Mouse (Mus musculus) kidney, embryonic 16.5 days (tissue): Measurements from ENCODE around the gene Ugt3a2. TPM values are rescaled to one million over a fixed set of nuclear protein-coding genes. Genes with fewer than 3 reads are reported as not detected.

Experiments
- ATAC-seq: fragments of 200-750 bp; cut with Nextera tagmentation; 2 replicates; pipeline ENCODE4 v1.8.0; 2017; ENCODE audit warnings: moderate TSS enrichment; ENCODE audit not compliant: low FRiP score, low TSS enrichment
- H3K27ac ChIP-seq: fragments of 300-500 bp; sonication (generic); 2 replicates; pipeline ENCODE4 v1.5.1; 2014; ENCODE audit warnings: low read length
- H3K27me3 ChIP-seq: fragments of 300-500 bp; sonication (generic); 2 replicates; pipeline ENCODE4 v1.6.1; 2014; ENCODE audit warnings: low read length, control low read depth, mixed read lengths; ENCODE audit not compliant: insufficient read depth
- H3K36me3 ChIP-seq: fragments of 300-500 bp; sonication (generic); 2 replicates; pipeline ENCODE4 v1.6.1; 2014; ENCODE audit warnings: low read length, control low read depth, mixed read lengths; ENCODE audit not compliant: insufficient read depth
- H3K4me1 ChIP-seq: fragments of 300-500 bp; sonication (generic); 2 replicates; pipeline ENCODE4 v1.6.1; 2014; ENCODE audit warnings: low read length, control low read depth, mixed read lengths; ENCODE audit not compliant: insufficient read depth
- H3K4me2 ChIP-seq: fragments of 300-500 bp; sonication (generic); replicated peaks from 2 replicates; pipeline ENCODE4 v1.6.1; 2014; ENCODE audit warnings: low read depth, low read length
- H3K4me3 ChIP-seq: fragments of 300-500 bp; sonication (generic); 2 replicates; pipeline ENCODE4 v1.5.1; 2014; ENCODE audit warnings: mild to moderate bottlenecking, low read length
- H3K9ac ChIP-seq: fragments of 300-500 bp; sonication (generic); replicated peaks from 2 replicates; pipeline ENCODE4 v1.6.1; 2014; ENCODE audit warnings: low read length
- H3K9me3 ChIP-seq: fragments of 300-500 bp; sonication (generic); 2 replicates; pipeline ENCODE4 v1.6.1; 2016; ENCODE audit warnings: low read length, control low read depth
- WGBS: fragments of 180-500 bp; shearing (Covaris S2); extraction: QIAGEN DNeasy Blood & Tissue Kit; methylation state at CpG from one replicate; pipeline ENCODE4 v1.1.7; 2014; 5-methylcytosine and 5-hydroxymethylcytosine counted together
- polyA plus RNA-seq: library from polyadenylated mRNA; unstranded; fragments of >200 nt; fragmentation: Nextera tagmentation; extraction: Ambion mirVana; gene quantifications from 2 replicates; pipeline ENCODE4 v1.2.1, GENCODE M21; 2015

The Ugt3a2 gene
- polyA plus RNA-seq: 1.1 and 2.9 TPM in 2 replicates

- H3K27ac ChIP-seq: no peak within 1 kb of the TSS
These were observed at the start of gene Ugt3a2 for GRCm38 (mm10) chr15:9335341-9335740. TSS of gene Ugt3a2 (plus strand) at chr15:9335550.

GRCm38 (mm10) chr15:9289660-9290059 lies 45.7 kb upstream of the Ugt3a2 start:
- H3K9ac ChIP-seq: no peak overlapping the region
- ATAC-seq: no peak
- 63% methylated on average over 2 of the region's 2 CpGs for WGBS

More at GRCm38 (mm10) chr15:9335341-9335740, at the start of gene Ugt3a2:
- Histone ChIP-seq H3K27me3 (no peaks in the 10 kb centered on the region), H3K9me3 (no peaks in the 10 kb centered on the region), H3K36me3 (no peaks in the 10 kb centered on the region), H3K4me2 (no peak within 1 kb of the TSS), H3K4me1 (no peaks in the 10 kb centered on the region), H3K4me3 (no peak within 1 kb of the TSS), H3K9ac (no peak within 1 kb of the TSS)
- WGBS: 80% methylated on average over 4 of the region's 4 CpGs
- no peak for ATAC-seq

GRCm38 (mm10) chr15:9305978-9306692 lies 29.2 kb upstream of the Ugt3a2 start:
- Histone ChIP-seq H3K36me3 (no peaks in the 10 kb centered on the region), H3K4me2 (no peak overlapping the region), H3K27ac (no peak overlapping the region), H3K4me1 (no peaks in the 10 kb centered on the region), H3K9ac (no peak overlapping the region), H3K27me3 (no peaks in the 10 kb centered on the region), H3K9me3 (no peaks in the 10 kb centered on the region), H3K4me3 (no peak overlapping the region)
- 81% methylated on average over 8 of the region's 8 CpGs for WGBS
- ATAC-seq: no peak

More at GRCm38 (mm10) chr15:9289660-9290059, 45.7 kb upstream of the Ugt3a2 start:
- Histone ChIP-seq H3K36me3 (no peaks in the 10 kb centered on the region), H3K4me2 (no peak overlapping the region), H3K27me3 (no peaks in the 10 kb centered on the region), H3K4me3 (no peak overlapping the region), H3K27ac (no peak overlapping the region), H3K9me3 (no peaks in the 10 kb centered on the region), H3K4me1 (no peaks in the 10 kb centered on the region)

GRCm38 (mm10) chr15:9334596-9334995 lies 754 bp upstream of the Ugt3a2 start:
- Histone ChIP-seq H3K36me3 (no peaks in the 10 kb centered on the region), H3K27ac (no peak overlapping the region), H3K9me3 (no peaks in the 10 kb centered on the region), H3K4me3 (no peak overlapping the region), H3K27me3 (no peaks in the 10 kb centered on the region), H3K4me2 (no peak overlapping the region), H3K9ac (no peak overlapping the region), H3K4me1 (no peaks in the 10 kb centered on the region)
- WGBS: 66% methylated on average over 2 of the region's 2 CpGs
- ATAC-seq: no peak

- no peak overlapping the region for H3K9ac ChIP-seq
- H3K4me2 ChIP-seq: no peak overlapping the region
- H3K27me3 ChIP-seq: no peaks in the 10 kb centered on the region
- H3K36me3 ChIP-seq: no peaks in the 10 kb centered on the region
- H3K4me3 ChIP-seq: no peak overlapping the region
- no peak for ATAC-seq
- no peaks in the 10 kb centered on the region for H3K4me1 ChIP-seq
- H3K9me3 ChIP-seq: no peaks in the 10 kb centered on the region
- 89% methylated on average over 3 of the region's 3 CpGs for whole genome bisulfite sequencing
- no peak overlapping the region for H3K27ac ChIP-seq
These were observed 1.3 kb downstream of the Ugt3a2 start for GRCm38 (mm10) chr15:9336616-9337015.

- no peaks in the 10 kb centered on the region for H3K9me3 ChIP-seq
These were observed 1.7 kb downstream of the Ugt3a2 start for GRCm38 (mm10) chr15:9337021-9337420.

GRCm38 (mm10) chr15:9348739-9349138 lies 13.4 kb downstream of the Ugt3a2 start:
- Histone ChIP-seq H3K4me3 (no peak overlapping the region), H3K27ac (no peak overlapping the region), H3K27me3 (no peaks in the 10 kb centered on the region), H3K36me3 (no peaks in the 10 kb centered on the region), H3K9me3 (no peaks in the 10 kb centered on the region), H3K4me1 (no peaks in the 10 kb centered on the region), H3K9ac (no peak overlapping the region), H3K4me2 (no peak overlapping the region)
- no peak for ATAC-seq
- WGBS: 50% methylated on average over 3 of the region's 3 CpGs

More at GRCm38 (mm10) chr15:9337021-9337420, 1.7 kb downstream of the Ugt3a2 start:
- Histone ChIP-seq H3K27me3 (no peaks in the 10 kb centered on the region), H3K4me2 (no peak overlapping the region), H3K4me1 (no peaks in the 10 kb centered on the region), H3K4me3 (no peak overlapping the region), H3K9ac (no peak overlapping the region), H3K27ac (no peak overlapping the region), H3K36me3 (no peaks in the 10 kb centered on the region)
- no peak for ATAC-seq
- WGBS: 82% methylated on average over 3 of the region's 3 CpGs

- no peak for ATAC-seq
- Histone ChIP-seq H3K27ac (no peak overlapping the region), H3K4me3 (no peak overlapping the region), H3K27me3 (no peaks in the 10 kb centered on the region), H3K9ac (no peak overlapping the region), H3K36me3 (no peaks in the 10 kb centered on the region), H3K9me3 (no peaks in the 10 kb centered on the region), H3K4me2 (no peak overlapping the region), H3K4me1 (no peaks in the 10 kb centered on the region)
- WGBS: 66% methylated on average over 2 of the region's 2 CpGs
These were observed 27.5 kb downstream of the Ugt3a2 start for GRCm38 (mm10) chr15:9362801-9363200.

GRCm38 (mm10) chr15:9368774-9369173 lies 33.4 kb downstream of the Ugt3a2 start:
- 86% methylated on average over 3 of the region's 3 CpGs for WGBS
- Histone ChIP-seq H3K4me3 (no peak overlapping the region), H3K36me3 (no peaks in the 10 kb centered on the region), H3K9ac (no peak overlapping the region), H3K27me3 (no peaks in the 10 kb centered on the region), H3K9me3 (no peaks in the 10 kb centered on the region), H3K4me1 (no peaks in the 10 kb centered on the region), H3K4me2 (no peak overlapping the region), H3K27ac (no peak overlapping the region)
- ATAC-seq: no peak

GRCm38 (mm10) chr15:9376281-9376680 lies 40.9 kb downstream of the Ugt3a2 start:
- Histone ChIP-seq H3K4me3 (no peak overlapping the region), H3K9me3 (no peaks in the 10 kb centered on the region), H3K27ac (no peak overlapping the region), H3K4me1 (no peaks in the 10 kb centered on the region), H3K27me3 (no peaks in the 10 kb centered on the region), H3K36me3 (no peaks in the 10 kb centered on the region), H3K4me2 (no peak overlapping the region), H3K9ac (no peak overlapping the region)
- 85% methylated on average over 7 of the region's 7 CpGs for WGBS
- no peak for ATAC-seq
